ENCODE assay signal across 12 mouse cellular contexts in genomic region chr4:150599119-150599992, GRCm38 (mm10). TPM values are rescaled to one million over a fixed set of nuclear protein-coding genes. Genes with fewer than 3 reads are reported as not detected.
DNase-seq lines count a peak whose midpoint lies in the region; ATAC-seq lines count a peak whose summit lies in the region.
"Had no signal": no experiment of that assay in that cellular context is flagged by ENCODE, and none has a peak within 500 bp of the region (broad histone marks: within the 10 kb centered on the region; RNA-seq: fewer than 3 reads in every experiment).

No protein-coding gene starts in this region.

- WGBS in heart, embryonic 14.5 days, result 45% methylated on average over 3 of the region's 3 CpGs
- 53% methylated on average over 3 of the region's 3 CpGs for WGBS in embryonic facial prominence, embryonic 15.5 days

- no peaks in the 10 kb centered on the region for H3K36me3 ChIP-seq in heart, embryonic 14.5 days (ENCODE audit: control insufficient read depth, insufficient read depth, low read length)
- H3K36me3 ChIP-seq in embryonic facial prominence, embryonic 15.5 days, result no peaks in the 10 kb centered on the region

- H3K27me3 ChIP-seq in heart, embryonic 14.5 days (ENCODE audit: control insufficient read depth, insufficient read depth, low read length), result no peaks in the 10 kb centered on the region
- no peaks in the 10 kb centered on the region for H3K27me3 ChIP-seq in embryonic facial prominence, embryonic 15.5 days

- DNase-seq in heart, adult 8-10 months (ENCODE audit: low spot score), result no peak
- peak; percentile 45 to 53 for DNase-seq in kidney, adult 8-10 months
- DNase-seq in lung, postnatal 4 days, result peak; percentile 48 to 73
- DNase-seq in right cerebral cortex, adult 2 months (ENCODE audit: low spot score in 2 of 2), result no peak
- DNase-seq in adrenal gland, adult 8-10 months, result no peak
- no peak for DNase-seq in layer of hippocampus, postnatal 10 days (ENCODE audit: low spot score in 2 of 2)
- DNase-seq: thymus, adult 2 months had no signal

- H3K4me3 ChIP-seq in heart, embryonic 14.5 days (ENCODE audit: control insufficient read depth in 1 of 2, insufficient read depth in 1 of 2, low read depth in 1 of 2, low read length in 2 of 2), result no peak overlapping the region
- H3K4me3 ChIP-seq in embryonic facial prominence, embryonic 15.5 days (replicated peaks), result no peak overlapping the region

- H3K4me1 ChIP-seq in heart, embryonic 14.5 days (ENCODE audit: control insufficient read depth in 2 of 2, insufficient read depth in 2 of 2, low read length in 2 of 2), result peaks cover 16 to 30% of the 10 kb centered on the region in 2 experiments
- peaks cover 32% of the 10 kb centered on the region for H3K4me1 ChIP-seq in embryonic facial prominence, embryonic 15.5 days

- ATAC-seq in heart, embryonic 14.5 days (ENCODE audit: insufficient number of reproducible peaks, insufficient read depth, low FRiP score, low read depth), result peak; percentile 35; the same call in 1 of the 2 replicates
- ATAC-seq in embryonic facial prominence, embryonic 15.5 days (ENCODE audit: insufficient number of reproducible peaks, low FRiP score, low TSS enrichment, low read depth), result no peak

- no peaks in the 10 kb centered on the region for H3K9me3 ChIP-seq in heart, embryonic 14.5 days (ENCODE audit: control insufficient read depth, low read length)
- no peaks in the 10 kb centered on the region for H3K9me3 ChIP-seq in embryonic facial prominence, embryonic 15.5 days (replicated peaks)

- peak overlapping the region; percentile 57 to 68; a peak in 3 of 4 replicates for H3K27ac ChIP-seq in heart, embryonic 14.5 days (replicated peaks in 1 of 2; ENCODE audit: control insufficient read depth in 1 of 2, insufficient read depth in 1 of 2, low read depth in 2 of 2, low read length in 2 of 2)
- 0 out of 2 replicates have a peak overlapping the region, but pooled peaks have one; percentile 49 for H3K27ac ChIP-seq in embryonic facial prominence, embryonic 15.5 days (replicated peaks)
- H3K27ac ChIP-seq: liver, embryonic 14.5 days had no signal

- peak overlapping the region; percentile 16; the same call in 1 of the 2 replicates for H3K4me2 ChIP-seq in heart, embryonic 14.5 days (ENCODE audit: low read length)
- no peak overlapping the region for H3K4me2 ChIP-seq in embryonic facial prominence, embryonic 15.5 days (replicated peaks)

- peak overlapping the region; percentile 11; the same call in 1 of the 2 replicates for H3K9ac ChIP-seq in heart, embryonic 14.5 days (ENCODE audit: low read length)
- H3K9ac ChIP-seq in embryonic facial prominence, embryonic 15.5 days, result no peak overlapping the region
- H3K9ac ChIP-seq: liver, embryonic 14.5 days had no signal

RNA-seq across cellular contexts. Expression of gene Slc45a1, which starts 52.6 kb away (rescaled TPM):
- 0.05 TPM in 1 of 2 replicates, not detected in the other for polyA plus RNA-seq in heart, embryonic 14.5 days (2014; fragmentation: Nextera tagmentation; extraction: Ambion mirVana)
- not detected for total RNA-seq in heart, adult 8-10 months (2022)
- 0.43 and 0.76 TPM in 2 replicates for polyA plus RNA-seq in embryonic facial prominence, embryonic 15.5 days (2015; fragmentation: Nextera tagmentation; extraction: Ambion mirVana)
- 1 to 10 TPM in 3 of 4 experiments, under 1 TPM in 1; 0.70 to 1.4 (median 1.2) TPM for total RNA-seq in adrenal gland, adult 8-10 months (2022)
- total RNA-seq in layer of hippocampus, postnatal 10 days (2021), result 10 to 100 TPM; 43.2 to 45.3 TPM
- total RNA-seq: gastrocnemius, adult 8-10 months; neutrophil, adult 5-6 weeks had no signal
- polyA plus RNA-seq: liver, embryonic 14.5 days had no signal

Comparison
In these comparisons a context has a peak if more than half of its experiments do, and no peak if none do; other contexts are left out.
1. DNase-seq: peak in kidney, adult 8-10 months (2 of 2) and lung, postnatal 4 days (2 of 2); none in heart, adult 8-10 months (single experiment), right cerebral cortex, adult 2 months (0 of 2), adrenal gland, adult 8-10 months (single experiment) and layer of hippocampus, postnatal 10 days (0 of 2).
2. RNA of gene Slc45a1, which starts 52.6 kb away (total RNA-seq): 43.2 to 45.3 TPM in layer of hippocampus, postnatal 10 days; 0.70 to 1.4 TPM in adrenal gland, adult 8-10 months and not detected in heart, adult 8-10 months; every median in the first group is over 10 times any median in the second.